Mouse (Mus musculus) bone marrow macrophage, adult 2 months (primary cell): ENCODE data around the gene Ubxn1.

Experiments used
- CTCF ChIP-seq: IDR thresholded peaks from 2 replicates; pipeline ENCODE4 v1.5.1; 2012; ENCODE audit warnings: low read depth, mild to moderate bottlenecking, low read length, moderate library complexity
- POLR2A ChIP-seq: IDR thresholded peaks from 2 replicates; pipeline ENCODE4 v1.6.1; 2012; ENCODE audit warnings: mild to moderate bottlenecking, low read depth, low read length, borderline replicate concordance

- TF ChIP-seq CTCF: no peak
- TF ChIP-seq POLR2A: no peak
These were observed 28.3 kb upstream of the Ubxn1 start for GRCm38 (mm10) chr19:8842961-8843360.
